Mouse (Mus musculus): Measurements from ENCODE around the gene Lenep. TPM values are rescaled to one million over a fixed set of nuclear protein-coding genes. Genes with fewer than 3 reads are reported as not detected.

Lenep gene
- total and polyA plus RNA-seq, 3 experiments = not detected

GRCm38 (mm10) chr3:89359630-89360029 lies 43.0 kb downstream of the Lenep start:
- Histone ChIP-seq H3K9me3 (replicated peaks; ENCODE audit: insufficient read depth, low read length) (no peaks in the 10 kb centered on the region), H3K9ac (ENCODE audit: control insufficient read depth, low read depth, low read length, poor library complexity, severe bottlenecking) (no peak overlapping the region), H3K27me3 (ENCODE audit: control insufficient read depth in 1 of 2, insufficient read depth in 2 of 2, low read length in 2 of 2) (peaks cover 0 to 4% of the 10 kb centered on the region in 2 experiments; a peak in 2 of 4 replicates), H3K79me2 (ENCODE audit: control insufficient read depth, insufficient read depth, low read length, poor library complexity) (no peaks in the 10 kb centered on the region), H3K36me3 (ENCODE audit: control insufficient read depth in 1 of 2, insufficient read depth in 2 of 2, low read length in 2 of 2) (peaks cover 0 to 5% of the 10 kb centered on the region in 2 experiments; a peak in 2 of 4 replicates), H3K27ac (ENCODE audit: control insufficient read depth, low read depth, low read length) (no peak overlapping the region), H3K4me3 (ENCODE audit: control insufficient read depth in 1 of 2, insufficient read depth in 1 of 2, low read depth in 2 of 2, low read length in 2 of 2) (no peak overlapping the region), H3K4me1 (ENCODE audit: control insufficient read depth in 1 of 2, insufficient read depth in 2 of 2, low read length in 2 of 2) (peaks cover 0 to 13% of the 10 kb centered on the region in 2 experiments; a peak in 2 of 4 replicates)
- no peak for DNase-seq (ENCODE audit: low read depth, low spot score)
- no peak for TF ChIP-seq SIN3A (IDR thresholded peaks at IDR 0.05; ENCODE audit: low read length)
- no peak for TF ChIP-seq MXI1 (IDR thresholded peaks at IDR 0.05; ENCODE audit: low read depth, low read length)
- no peak for TF ChIP-seq ELF1 (IDR thresholded peaks at IDR 0.05; ENCODE audit: low read depth, low read length)
- no peak for TF ChIP-seq MAX (IDR thresholded peaks at IDR 0.05; ENCODE audit: low read length)
- TF ChIP-seq NELFE (IDR thresholded peaks at IDR 0.05; ENCODE audit: low read depth, low read length) = no peak
- no peak for TF ChIP-seq POLR2AphosphoS2 (IDR thresholded peaks at IDR 0.05; ENCODE audit: low read length)
- TF ChIP-seq MYC (IDR thresholded peaks at IDR 0.05; ENCODE audit: low read depth, low read length) = no peak
- no peak for TF ChIP-seq TBP (IDR thresholded peaks at IDR 0.05; ENCODE audit: low read depth, low read length)
- no peak for TF ChIP-seq USF2 (IDR thresholded peaks at IDR 0.05; ENCODE audit: borderline replicate concordance in 1 of 2, insufficient read depth in 1 of 2, low read depth in 1 of 2, low read length in 2 of 2)
- no peak for TF ChIP-seq MEF2A (IDR thresholded peaks at IDR 0.05; ENCODE audit: extremely low read depth, insufficient replicate concordance, low read depth, low read length, poor library complexity, severe bottlenecking)
- no peak for TF ChIP-seq CTCF (IDR thresholded peaks at IDR 0.05 in 2 of 3, conservative IDR thresholded peaks at IDR 0.05 in 1 of 3; ENCODE audit: control insufficient read depth in 1 of 3, insufficient read depth in 1 of 3, low read depth in 2 of 3, low read length in 3 of 3, poor library complexity in 1 of 3, severe bottlenecking in 1 of 3)
- TF ChIP-seq TCF12 (IDR thresholded peaks at IDR 0.05; ENCODE audit: low read depth, low read length) = no peak
- TF ChIP-seq GABPA (IDR thresholded peaks at IDR 0.05; ENCODE audit: low read depth, low read length) = no peak
- no peak for TF ChIP-seq HCFC1 (IDR thresholded peaks at IDR 0.05; ENCODE audit: low read depth, low read length)
- TF ChIP-seq E2F4 (IDR thresholded peaks at IDR 0.05; ENCODE audit: borderline replicate concordance, low read depth, low read length) = no peak
- TF ChIP-seq POLR2AphosphoS5 (IDR thresholded peaks at IDR 0.05; ENCODE audit: borderline replicate concordance, low read depth, low read length) = no peak
- TF ChIP-seq NRF1 (IDR thresholded peaks at IDR 0.05; ENCODE audit: insufficient read depth, low read depth, low read length, poor library complexity, severe bottlenecking) = no peak

GRCm38 (mm10) chr3:89356029-89356428 lies 46.6 kb downstream of the Lenep start:
- H3K27ac ChIP-seq (ENCODE audit: control insufficient read depth, low read depth, low read length) = no peak overlapping the region
- H3K36me3 ChIP-seq (ENCODE audit: control insufficient read depth in 1 of 2, insufficient read depth in 2 of 2, low read length in 2 of 2) = peaks cover 0 to 5% of the 10 kb centered on the region in 2 experiments; a peak in 2 of 4 replicates
- DNase-seq (ENCODE audit: low read depth, low spot score) = no peak
- no peak overlapping the region for H3K9ac ChIP-seq (ENCODE audit: control insufficient read depth, low read depth, low read length, poor library complexity, severe bottlenecking)
- H3K27me3 ChIP-seq (ENCODE audit: control insufficient read depth in 1 of 2, insufficient read depth in 2 of 2, low read length in 2 of 2) = no peaks in the 10 kb centered on the region; a peak in 1 of 4 replicates
- peaks cover 0 to 19% of the 10 kb centered on the region in 2 experiments; a peak in 2 of 4 replicates for H3K4me1 ChIP-seq (ENCODE audit: control insufficient read depth in 1 of 2, insufficient read depth in 2 of 2, low read length in 2 of 2)
- no peak overlapping the region for H3K4me3 ChIP-seq (ENCODE audit: control insufficient read depth in 1 of 2, insufficient read depth in 1 of 2, low read depth in 2 of 2, low read length in 2 of 2)
- no peaks in the 10 kb centered on the region for H3K9me3 ChIP-seq (replicated peaks; ENCODE audit: insufficient read depth, low read length)
- no peaks in the 10 kb centered on the region for H3K79me2 ChIP-seq (ENCODE audit: control insufficient read depth, insufficient read depth, low read length, poor library complexity)
- TF ChIP-seq MYB (IDR thresholded peaks at IDR 0.05; ENCODE audit: low read depth, low read length) (no peak), SMC3 (IDR thresholded peaks at IDR 0.05; ENCODE audit: low read depth, low read length) (no peak), ZMIZ1 (IDR thresholded peaks at IDR 0.05; ENCODE audit: low read depth, low read length) (no peak)
